ENCODE assay signal across 23 mouse cellular contexts in the genomic region with DNA sequence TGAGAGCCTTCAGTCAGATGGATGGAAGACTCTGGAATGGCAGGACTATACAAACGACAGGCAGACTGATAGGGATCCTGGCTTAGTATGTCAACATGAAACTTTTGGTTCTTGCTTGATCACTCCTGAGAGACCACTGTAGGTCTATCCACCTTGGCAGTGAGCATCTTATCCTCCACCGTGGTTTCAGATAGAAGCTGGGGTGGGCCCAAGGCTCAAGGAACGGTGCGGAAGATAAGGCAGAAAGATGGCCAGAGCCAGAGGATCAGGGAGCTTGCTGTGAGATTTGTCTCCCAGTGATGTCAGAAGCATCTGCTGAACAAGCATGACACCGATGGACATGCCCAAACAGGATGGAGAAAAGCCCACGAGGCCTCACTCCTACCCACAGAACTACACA.
DNase-seq lines count a peak whose midpoint lies in the region; ATAC-seq and TF ChIP-seq lines count a peak whose summit lies in the region.
"Had no signal": no experiment of that assay in that cellular context is flagged by ENCODE, and none has a peak within 500 bp of the region (broad histone marks: within the 10 kb centered on the region; RNA-seq: fewer than 3 reads in every experiment).

No protein-coding gene starts in this region.

- no peak overlapping the region for H3K4me2 ChIP-seq in heart, embryonic 15.5 days
- no peak overlapping the region for H3K4me2 ChIP-seq in heart, embryonic 11.5 days
- H3K4me2 ChIP-seq in midbrain, postnatal 0 days (ENCODE audit: low read depth, low read length, poor library complexity, severe bottlenecking), result no peak overlapping the region
- H3K4me2 ChIP-seq in liver, embryonic 13.5 days, result no peak overlapping the region
- H3K4me2 ChIP-seq: forebrain, embryonic 12.5 days; limb, embryonic 13.5 days; lung, embryonic 14.5 days; midbrain, embryonic 11.5 days had no signal

- H3K27ac ChIP-seq in heart, embryonic 15.5 days, result peak overlapping the region; percentile 55; the same call in 1 of the 2 replicates
- H3K27ac ChIP-seq in heart, embryonic 11.5 days (ENCODE audit: low read depth, low read length), result no peak overlapping the region
- H3K27ac ChIP-seq in midbrain, embryonic 10.5 days (replicated peaks), result 0 out of 2 replicates have a peak overlapping the region, but pooled peaks have one; percentile 67
- H3K27ac ChIP-seq in midbrain, postnatal 0 days (ENCODE audit: low read depth, low read length), result no peak overlapping the region
- H3K27ac ChIP-seq in liver, embryonic 13.5 days, result peak overlapping the region; percentile 67
- H3K27ac ChIP-seq: forebrain, embryonic 12.5 days; gastrocnemius, adult 2 months; limb, embryonic 13.5 days had no signal

- no peak for DNase-seq in midbrain, embryonic 10.5 days (ENCODE audit: low spot score)
- DNase-seq in midbrain, postnatal 0 days (ENCODE audit: low spot score), result no peak
- DNase-seq in liver, embryonic 13.5 days, result peak; percentile 28
- no peak for DNase-seq in frontal cortex, postnatal 14 days (ENCODE audit: low spot score in 2 of 2)
- no peak for DNase-seq in thymus, postnatal 25 days
- DNase-seq: adrenal gland, adult 2 months; cerebellum, adult 11-12 months; cerebellum, postnatal 14 days; gastrocnemius, adult 2 months; kidney, adult 18-20 months; kidney, postnatal 4 days; thymus, adult 18-20 months; thymus, postnatal 4 days had no signal

- H3K9me3 ChIP-seq in heart, embryonic 15.5 days (replicated peaks), result no peaks in the 10 kb centered on the region
- H3K9me3 ChIP-seq in heart, embryonic 11.5 days (replicated peaks; ENCODE audit: control insufficient read depth, low read length), result no peaks in the 10 kb centered on the region
- no peaks in the 10 kb centered on the region for H3K9me3 ChIP-seq in midbrain, embryonic 10.5 days (replicated peaks)
- H3K9me3 ChIP-seq in midbrain, postnatal 0 days (ENCODE audit: low read length), result no peaks in the 10 kb centered on the region
- no peaks in the 10 kb centered on the region for H3K9me3 ChIP-seq in liver, embryonic 13.5 days (replicated peaks)
- H3K9me3 ChIP-seq: forebrain, embryonic 12.5 days; G1E; heart, embryonic 12.5 days; limb, embryonic 13.5 days had no signal

- peaks cover 43% of the 10 kb centered on the region for H3K4me1 ChIP-seq in heart, embryonic 15.5 days (replicated peaks)
- H3K4me1 ChIP-seq in heart, embryonic 11.5 days (ENCODE audit: control insufficient read depth, insufficient read depth, low read length), result peaks cover 39% of the 10 kb centered on the region
- peaks cover 45% of the 10 kb centered on the region for H3K4me1 ChIP-seq in midbrain, embryonic 10.5 days
- peaks cover 11% of the 10 kb centered on the region for H3K4me1 ChIP-seq in midbrain, postnatal 0 days (ENCODE audit: insufficient read depth, low read length)
- peaks cover 68% of the 10 kb centered on the region for H3K4me1 ChIP-seq in liver, embryonic 13.5 days (replicated peaks)

- no peaks in the 10 kb centered on the region for H3K27me3 ChIP-seq in heart, embryonic 15.5 days
- no peaks in the 10 kb centered on the region for H3K27me3 ChIP-seq in heart, embryonic 11.5 days (ENCODE audit: control insufficient read depth, insufficient read depth, low read length)
- no peaks in the 10 kb centered on the region for H3K27me3 ChIP-seq in midbrain, embryonic 10.5 days (ENCODE audit: low read depth, poor library complexity, severe bottlenecking)
- H3K27me3 ChIP-seq in midbrain, postnatal 0 days (ENCODE audit: insufficient read depth, low read length), result no peaks in the 10 kb centered on the region
- H3K27me3 ChIP-seq in liver, embryonic 13.5 days, result no peaks in the 10 kb centered on the region
- H3K27me3 ChIP-seq: CH12.LX; forebrain, embryonic 12.5 days; heart, embryonic 12.5 days; Patski had no signal

- H3K4me3 ChIP-seq in heart, embryonic 15.5 days, result no peak overlapping the region
- H3K4me3 ChIP-seq in heart, embryonic 11.5 days (ENCODE audit: low read depth, low read length), result no peak overlapping the region
- no peak overlapping the region for H3K4me3 ChIP-seq in midbrain, embryonic 10.5 days
- no peak overlapping the region for H3K4me3 ChIP-seq in midbrain, postnatal 0 days (ENCODE audit: low read depth, low read length)
- no peak overlapping the region for H3K4me3 ChIP-seq in liver, embryonic 13.5 days (replicated peaks)
- H3K4me3 ChIP-seq: forebrain, embryonic 12.5 days; gastrocnemius, adult 2 months; heart, embryonic 12.5 days; limb, embryonic 13.5 days had no signal

- no peaks in the 10 kb centered on the region for H3K36me3 ChIP-seq in heart, embryonic 15.5 days
- H3K36me3 ChIP-seq in heart, embryonic 11.5 days (ENCODE audit: control insufficient read depth, insufficient read depth, low read length), result no peaks in the 10 kb centered on the region
- H3K36me3 ChIP-seq in midbrain, embryonic 10.5 days, result 0 out of 2 replicates have a peak, but pooled peaks cover 2% of the 10 kb centered on the region
- H3K36me3 ChIP-seq in midbrain, postnatal 0 days (ENCODE audit: insufficient read depth, low read length), result no peaks in the 10 kb centered on the region
- H3K36me3 ChIP-seq in liver, embryonic 13.5 days, result no peaks in the 10 kb centered on the region
- H3K36me3 ChIP-seq: forebrain, embryonic 12.5 days; G1E; heart, embryonic 12.5 days; limb, embryonic 13.5 days had no signal

- no peak overlapping the region for H3K9ac ChIP-seq in heart, embryonic 15.5 days
- no peak overlapping the region for H3K9ac ChIP-seq in heart, embryonic 11.5 days (ENCODE audit: low read depth, low read length)
- no peak overlapping the region for H3K9ac ChIP-seq in midbrain, postnatal 0 days (replicated peaks; ENCODE audit: low read length, poor library complexity, severe bottlenecking)
- H3K9ac ChIP-seq in liver, embryonic 13.5 days, result no peak overlapping the region; the same call in 1 of the 2 replicates
- H3K9ac ChIP-seq: forebrain, embryonic 12.5 days; heart, embryonic 12.5 days; limb, embryonic 13.5 days; lung, embryonic 14.5 days had no signal

- no peak for TF ChIP-seq CTCF in midbrain, postnatal 0 days (IDR thresholded peaks at IDR 0.05)

- no peak for ATAC-seq in heart, embryonic 15.5 days (replicated peaks; ENCODE audit: insufficient number of reproducible peaks, insufficient read depth, low FRiP score, low read depth)
- ATAC-seq in heart, embryonic 11.5 days (replicated peaks; ENCODE audit: insufficient number of reproducible peaks, low FRiP score, low TSS enrichment), result no peak
- no peak for ATAC-seq in midbrain, postnatal 0 days (ENCODE audit: low FRiP score)
- peak; percentile 71 for ATAC-seq in liver, embryonic 13.5 days (ENCODE audit: low read depth)
- ATAC-seq: Patski had no signal

- WGBS in heart, embryonic 15.5 days, result 77% methylated on average over 6 of the region's 6 CpGs
- 67% methylated on average over 6 of the region's 6 CpGs for WGBS in heart, embryonic 11.5 days (ENCODE audit: insufficient replicate concordance)
- WGBS in midbrain, embryonic 10.5 days, result 90% methylated on average over 6 of the region's 6 CpGs
- WGBS in midbrain, postnatal 0 days, result 91% methylated on average over 6 of the region's 6 CpGs
- WGBS in liver, embryonic 13.5 days (ENCODE audit: insufficient replicate concordance), result 21% methylated on average over 6 of the region's 6 CpGs

Comparison
In these comparisons a context has a peak if more than half of its experiments do, and no peak if none do; other contexts are left out.
1. H3K27ac ChIP-seq: peak in heart, embryonic 15.5 days (single experiment), midbrain, embryonic 10.5 days (single experiment) and liver, embryonic 13.5 days (single experiment); none in heart, embryonic 11.5 days (single experiment) and midbrain, postnatal 0 days (single experiment).